Mouse (Mus musculus): Measurements from ENCODE around the gene Fmo5.

- TF ChIP-seq CTCF (conservative IDR thresholded peaks at IDR 0.05; ENCODE audit: low read length): no peak
- no peak for TF ChIP-seq POU5F1 (IDR thresholded peaks at IDR 0.05; ENCODE audit: borderline replicate concordance, low read length)
Measured at GRCm38 (mm10) chr3:97620657-97621056, 7.9 kb upstream of the Fmo5 start.

Data from E14TG2a.4 (cell line).